Mouse (Mus musculus): ENCODE results near the gene Casp6.

The Casp6 gene

DNA sequence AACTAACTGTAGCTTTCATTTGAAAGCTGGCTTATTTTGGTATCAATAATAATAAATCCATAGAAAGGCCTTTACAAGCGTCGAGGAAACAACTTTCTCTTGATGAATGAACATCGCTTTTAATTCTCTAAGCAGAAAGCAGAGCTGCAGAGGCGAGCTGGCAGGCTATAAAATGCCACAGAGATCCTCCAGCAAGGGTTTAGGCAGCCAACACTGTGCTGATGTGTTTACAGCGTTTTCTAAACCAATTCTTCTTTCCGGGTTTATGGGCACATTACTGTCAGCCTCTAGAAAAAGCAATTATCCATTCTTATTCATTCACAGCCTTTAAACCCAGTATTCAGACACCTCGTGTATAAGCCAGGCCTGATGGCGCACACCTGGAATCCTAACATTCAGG is 61.3 kb downstream of the Casp6 start:
- ChIA-PET POLR2A (interaction anchor here in 1 of 4 experiments (0.6 kb wide), 1 partner anchor 119 kb away, joined by 3 read pairs; no protein-coding TSS in a partner anchor), CTCF (interaction anchor here in 1 of 4 experiments (0.5 kb wide), 1 partner anchor 1266 kb away, joined by 3 read pairs; no protein-coding TSS in a partner anchor)

Measured in embryonic stem cell, embryonic (primary cell).